Mouse (Mus musculus): ENCODE measurements at regions not wholly inside any gene's neighbourhood (a gene's known extent, or its start where the extent isn't known, plus 50 kb on each side); places are given as distances from the start of the nearest gene placed in this dataset.
"Not testable (repeated sequence)": the region's sequence is repeated elsewhere in the genome, so short reads cannot be mapped to it uniquely, and the experiment has no call there.

GRCm38 (mm10) chr12:39593781-39594180 is 444.0 kb downstream of the Arl4a start:
- DNase-seq (ENCODE audit: low spot score); H3K4me3 ChIP-seq (ENCODE audit: low read depth, low read length); H3K36me3 ChIP-seq (ENCODE audit: control insufficient read depth, insufficient read depth, low read length); H3K4me1 ChIP-seq (ENCODE audit: control insufficient read depth, insufficient read depth, low read length); H3K9ac ChIP-seq (ENCODE audit: low read depth, low read length); H3K27me3 ChIP-seq (replicated peaks; ENCODE audit: control insufficient read depth, insufficient read depth, low read length); ATAC-seq (ENCODE audit: low read depth); H3K4me2 ChIP-seq (ENCODE audit: low read depth, low read length); H3K9me3 ChIP-seq (ENCODE audit: control insufficient read depth, low read length); H3K27ac ChIP-seq (replicated peaks; ENCODE audit: low read depth, low read length): not testable (repeated sequence)

- DNase-seq (ENCODE audit: low spot score), result peak; percentile 11
- no peak for ATAC-seq (ENCODE audit: low read depth)
- 47% methylated on average over 5 of the region's 5 CpGs for WGBS
These were observed 450.5 kb downstream of the Arl4a start for GRCm38 (mm10) chr12:39587204-39587909.

GRCm38 (mm10) chr12:39586163-39586562 is 451.7 kb downstream of the Arl4a start:
- H3K27ac ChIP-seq (replicated peaks; ENCODE audit: low read depth, low read length), result no peak overlapping the region
- no peak overlapping the region for H3K4me3 ChIP-seq (ENCODE audit: low read depth, low read length)
- H3K4me2 ChIP-seq (ENCODE audit: low read depth, low read length), result no peak overlapping the region
- no peak for DNase-seq (ENCODE audit: low spot score)
- no peak for ATAC-seq (ENCODE audit: low read depth)
- H3K9me3 ChIP-seq (ENCODE audit: control insufficient read depth, low read length), result no peaks in the 10 kb centered on the region
- no peak overlapping the region for H3K9ac ChIP-seq (ENCODE audit: low read depth, low read length)
- no peaks in the 10 kb centered on the region for H3K4me1 ChIP-seq (ENCODE audit: control insufficient read depth, insufficient read depth, low read length)
- H3K27me3 ChIP-seq (replicated peaks; ENCODE audit: control insufficient read depth, insufficient read depth, low read length), result no peaks in the 10 kb centered on the region
- 87% methylated on average over 4 of the region's 4 CpGs for WGBS
- no peaks in the 10 kb centered on the region for H3K36me3 ChIP-seq (ENCODE audit: control insufficient read depth, insufficient read depth, low read length)

More at GRCm38 (mm10) chr12:39587204-39587909, 450.5 kb downstream of the Arl4a start:
- no peaks in the 10 kb centered on the region for H3K36me3 ChIP-seq (ENCODE audit: control insufficient read depth, insufficient read depth, low read length)
- no peaks in the 10 kb centered on the region for H3K4me1 ChIP-seq (ENCODE audit: control insufficient read depth, insufficient read depth, low read length)
- H3K27me3 ChIP-seq (replicated peaks; ENCODE audit: control insufficient read depth, insufficient read depth, low read length), result no peaks in the 10 kb centered on the region
- no peak overlapping the region for H3K4me3 ChIP-seq (ENCODE audit: low read depth, low read length)
- no peak overlapping the region for H3K27ac ChIP-seq (replicated peaks; ENCODE audit: low read depth, low read length)
- H3K9ac ChIP-seq (ENCODE audit: low read depth, low read length), result no peak overlapping the region
- no peaks in the 10 kb centered on the region for H3K9me3 ChIP-seq (ENCODE audit: control insufficient read depth, low read length)
- H3K4me2 ChIP-seq (ENCODE audit: low read depth, low read length), result no peak overlapping the region

GRCm38 (mm10) chr12:39577610-39578009 is 460.2 kb downstream of the Arl4a start:
- Histone ChIP-seq H3K9ac (ENCODE audit: low read depth, low read length) (no peak overlapping the region), H3K36me3 (ENCODE audit: control insufficient read depth, insufficient read depth, low read length) (no peaks in the 10 kb centered on the region), H3K4me1 (ENCODE audit: control insufficient read depth, insufficient read depth, low read length) (no peaks in the 10 kb centered on the region), H3K9me3 (ENCODE audit: control insufficient read depth, low read length) (no peaks in the 10 kb centered on the region), H3K27ac (replicated peaks; ENCODE audit: low read depth, low read length) (no peak overlapping the region), H3K27me3 (replicated peaks; ENCODE audit: control insufficient read depth, insufficient read depth, low read length) (no peaks in the 10 kb centered on the region), H3K4me2 (ENCODE audit: low read depth, low read length) (no peak overlapping the region), H3K4me3 (ENCODE audit: low read depth, low read length) (no peak overlapping the region)
- ATAC-seq (ENCODE audit: low read depth) (no peak), DNase-seq (ENCODE audit: low spot score) (no peak)
- WGBS, result 74% methylated on average over 1 of the region's 1 CpGs

GRCm38 (mm10) chr12:39572802-39573201 is 465.0 kb downstream of the Arl4a start:
- Histone ChIP-seq H3K4me2 (ENCODE audit: low read depth, low read length) (no peak overlapping the region), H3K27ac (replicated peaks; ENCODE audit: low read depth, low read length) (no peak overlapping the region), H3K9ac (ENCODE audit: low read depth, low read length) (no peak overlapping the region), H3K4me1 (ENCODE audit: control insufficient read depth, insufficient read depth, low read length) (no peaks in the 10 kb centered on the region), H3K9me3 (ENCODE audit: control insufficient read depth, low read length) (no peaks in the 10 kb centered on the region), H3K4me3 (ENCODE audit: low read depth, low read length) (no peak overlapping the region), H3K36me3 (ENCODE audit: control insufficient read depth, insufficient read depth, low read length) (no peaks in the 10 kb centered on the region), H3K27me3 (replicated peaks; ENCODE audit: control insufficient read depth, insufficient read depth, low read length) (no peaks in the 10 kb centered on the region)
- no peak for ATAC-seq (ENCODE audit: low read depth)
- DNase-seq (ENCODE audit: low spot score), result no peak
- WGBS, result 72% methylated on average over 1 of the region's 1 CpGs

- no peaks in the 10 kb centered on the region for H3K36me3 ChIP-seq (ENCODE audit: control insufficient read depth, insufficient read depth, low read length)
- H3K4me1 ChIP-seq (ENCODE audit: control insufficient read depth, insufficient read depth, low read length), result no peaks in the 10 kb centered on the region
- H3K4me3 ChIP-seq (ENCODE audit: low read depth, low read length), result no peak overlapping the region
- DNase-seq (ENCODE audit: low spot score) (no peak), ATAC-seq (ENCODE audit: low read depth) (no peak)
- WGBS, result 94% methylated on average over 1 of the region's 1 CpGs
- H3K27ac ChIP-seq (replicated peaks; ENCODE audit: low read depth, low read length), result no peak overlapping the region
- H3K27me3 ChIP-seq (replicated peaks; ENCODE audit: control insufficient read depth, insufficient read depth, low read length), result no peaks in the 10 kb centered on the region
- H3K9ac ChIP-seq (ENCODE audit: low read depth, low read length), result no peak overlapping the region
- H3K4me2 ChIP-seq (ENCODE audit: low read depth, low read length), result no peak overlapping the region
- H3K9me3 ChIP-seq (ENCODE audit: control insufficient read depth, low read length), result no peaks in the 10 kb centered on the region
These were observed 465.7 kb downstream of the Arl4a start for GRCm38 (mm10) chr12:39572147-39572546.

- Histone ChIP-seq H3K4me1 (ENCODE audit: control insufficient read depth, insufficient read depth, low read length) (no peaks in the 10 kb centered on the region), H3K9me3 (ENCODE audit: control insufficient read depth, low read length) (no peaks in the 10 kb centered on the region), H3K27ac (replicated peaks; ENCODE audit: low read depth, low read length) (no peak overlapping the region), H3K4me2 (ENCODE audit: low read depth, low read length) (no peak overlapping the region), H3K27me3 (replicated peaks; ENCODE audit: control insufficient read depth, insufficient read depth, low read length) (no peaks in the 10 kb centered on the region), H3K36me3 (ENCODE audit: control insufficient read depth, insufficient read depth, low read length) (no peaks in the 10 kb centered on the region), H3K9ac (ENCODE audit: low read depth, low read length) (no peak overlapping the region), H3K4me3 (ENCODE audit: low read depth, low read length) (no peak overlapping the region)
- no peak for DNase-seq (ENCODE audit: low spot score)
- 75% methylated on average over 4 of the region's 4 CpGs for WGBS
- no peak for ATAC-seq (ENCODE audit: low read depth)
These were observed 476.9 kb downstream of the Arl4a start for GRCm38 (mm10) chr12:39560734-39561446.

GRCm38 (mm10) chr12:39558491-39558890 is 479.3 kb downstream of the Arl4a start:
- H3K27ac ChIP-seq (replicated peaks; ENCODE audit: low read depth, low read length), result no peak overlapping the region
- no peaks in the 10 kb centered on the region for H3K27me3 ChIP-seq (replicated peaks; ENCODE audit: control insufficient read depth, insufficient read depth, low read length)
- WGBS, result 96% methylated on average over 3 of the region's 3 CpGs
- H3K9me3 ChIP-seq (ENCODE audit: control insufficient read depth, low read length), result no peaks in the 10 kb centered on the region
- H3K4me1 ChIP-seq (ENCODE audit: control insufficient read depth, insufficient read depth, low read length), result no peaks in the 10 kb centered on the region
- no peak overlapping the region for H3K4me2 ChIP-seq (ENCODE audit: low read depth, low read length)
- H3K36me3 ChIP-seq (ENCODE audit: control insufficient read depth, insufficient read depth, low read length), result no peaks in the 10 kb centered on the region
- H3K4me3 ChIP-seq (ENCODE audit: low read depth, low read length), result no peak overlapping the region
- no peak overlapping the region for H3K9ac ChIP-seq (ENCODE audit: low read depth, low read length)
- ATAC-seq (ENCODE audit: low read depth) (no peak), DNase-seq (ENCODE audit: low spot score) (no peak)

- Histone ChIP-seq H3K4me3 (ENCODE audit: low read depth, low read length) (no peak overlapping the region), H3K9me3 (ENCODE audit: control insufficient read depth, low read length) (no peaks in the 10 kb centered on the region), H3K27me3 (replicated peaks; ENCODE audit: control insufficient read depth, insufficient read depth, low read length) (no peaks in the 10 kb centered on the region), H3K4me2 (ENCODE audit: low read depth, low read length) (no peak overlapping the region), H3K9ac (ENCODE audit: low read depth, low read length) (no peak overlapping the region), H3K36me3 (ENCODE audit: control insufficient read depth, insufficient read depth, low read length) (no peaks in the 10 kb centered on the region), H3K4me1 (ENCODE audit: control insufficient read depth, insufficient read depth, low read length) (no peaks in the 10 kb centered on the region), H3K27ac (replicated peaks; ENCODE audit: low read depth, low read length) (no peak overlapping the region)
- DNase-seq (ENCODE audit: low spot score) (no peak), ATAC-seq (ENCODE audit: low read depth) (no peak)
- 74% methylated on average over 2 of the region's 2 CpGs for WGBS
These were observed 501.5 kb downstream of the Arl4a start for GRCm38 (mm10) chr12:39536326-39536725.

Data from embryonic facial prominence, embryonic 14.5 days (tissue).